Mouse (Mus musculus) stomach, postnatal 0 days (tissue): ENCODE results near the gene Rnf213.

Experiments used
- CTCF ChIP-seq: IDR thresholded peaks from 2 replicates; pipeline ENCODE4 v1.5.1; 2016; ENCODE audit warnings: antibody characterized with exemption, low read depth, mild to moderate bottlenecking, moderate library complexity
- EP300 ChIP-seq: optimal IDR thresholded peaks from 2 replicates; pipeline ENCODE3; 2016; ENCODE audit warnings: antibody characterized with exemption

- TF ChIP-seq CTCF (no peak), EP300 (no peak)
Observed at GRCm38 (mm10) chr11:119344178-119344577, 48.7 kb upstream of the Rnf213 start.
